Mouse (Mus musculus) thymus, adult 2 months (tissue): ENCODE results near the gene Padi1. TPM values are rescaled to one million over a fixed set of nuclear protein-coding genes. Genes with fewer than 3 reads are reported as not detected.
A peak's percentile ranks its signal among the peaks of the same experiment; 100 is the strongest.

Experiments
- DNase-seq: peaks from one replicate; pipeline ENCODE4 v3.0.0; 2021
- H3K27ac ChIP-seq: fragments of 200-500 bp; 2 replicates; pipeline ENCODE4 v1.5.1; 2012; ENCODE audit warnings: low read length, control low read depth; ENCODE audit not compliant: control insufficient read depth, insufficient read depth
- H3K27me3 ChIP-seq: fragments of 200-500 bp; 2 replicates; pipeline ENCODE4 v1.6.1; 2012; ENCODE audit warnings: mild to moderate bottlenecking, low read length, moderate library complexity, mixed read lengths; ENCODE audit not compliant: control insufficient read depth, insufficient read depth
- H3K36me3 ChIP-seq: fragments of 200-500 bp; 2 replicates; pipeline ENCODE4 v1.6.1; 2012; ENCODE audit warnings: mild to moderate bottlenecking, low read length, moderate library complexity; ENCODE audit not compliant: control insufficient read depth, insufficient read depth
- H3K4me1 ChIP-seq: fragments of 200-500 bp; replicated peaks from 2 replicates; pipeline ENCODE4 v1.6.1; 2012; ENCODE audit warnings: low read length; ENCODE audit not compliant: control insufficient read depth, insufficient read depth
- H3K4me3 ChIP-seq: fragments of 200-500 bp; 2 replicates; pipeline ENCODE4 v1.5.1; 2012; ENCODE audit warnings: mild to moderate bottlenecking, low read length, control low read depth, moderate library complexity; ENCODE audit not compliant: control insufficient read depth, insufficient read depth
- CTCF ChIP-seq: fragments of 200-500 bp; IDR thresholded peaks from 2 replicates; pipeline ENCODE4 v1.5.1; 2012; ENCODE audit warnings: mild to moderate bottlenecking, control low read depth, low read length, moderate library complexity, borderline replicate concordance; ENCODE audit not compliant: control insufficient read depth, poor library complexity, insufficient read depth; ENCODE audit errors: extremely low read depth
- POLR2A ChIP-seq: fragments of 200-500 bp; IDR thresholded peaks from 2 replicates; pipeline ENCODE4 v1.6.1; 2012; ENCODE audit warnings: mild to moderate bottlenecking, low read length, control low read depth, moderate library complexity; ENCODE audit not compliant: control insufficient read depth, poor library complexity, insufficient read depth; ENCODE audit errors: extremely low read depth
- WGBS: fragments of 180-500 bp; shearing (Covaris S2); methylation state at CpG from one replicate; pipeline ENCODE4 v1.1.7; 2018; 5-methylcytosine and 5-hydroxymethylcytosine counted together
- polyA plus RNA-seq: library from polyadenylated mRNA; depleted of rRNA; stranded (reverse); fragments of >200 nt; gene quantifications from 2 replicates; pipeline ENCODE4 v1.2.3, GENCODE M21; 2012

Gene Padi1
- polyA plus RNA-seq, 1 experiment = 0.85 TPM

GRCm38 (mm10) chr4:140789983-140790382 is 55.6 kb downstream of the Padi1 start:
- no peak for DNase-seq
- H3K27ac ChIP-seq = no peak overlapping the region
- H3K27me3 ChIP-seq = no peaks in the 10 kb centered on the region
- H3K36me3 ChIP-seq = no peaks in the 10 kb centered on the region
- WGBS = 91% methylated on average over 4 of the region's 4 CpGs
- TF ChIP-seq CTCF (no peak), POLR2A (no peak)
- peaks cover 19% of the 10 kb centered on the region for H3K4me1 ChIP-seq
- H3K4me3 ChIP-seq = no peak overlapping the region

GRCm38 (mm10) chr4:140788983-140789382 is 56.6 kb downstream of the Padi1 start:
- TF ChIP-seq POLR2A = no peak
- 0 out of 2 replicates have a peak, but pooled peaks have one; percentile 3 for TF ChIP-seq CTCF
- DNase-seq = peak; percentile 81

GRCm38 (mm10) chr4:140788264-140788663 is 57.3 kb downstream of the Padi1 start:
- H3K27ac ChIP-seq = peak overlapping the region; percentile 40
- no peak for DNase-seq
- peaks cover 29% of the 10 kb centered on the region for H3K4me1 ChIP-seq
- no peak overlapping the region for H3K4me3 ChIP-seq
- no peaks in the 10 kb centered on the region for H3K27me3 ChIP-seq
- TF ChIP-seq CTCF (no peak), POLR2A (no peak)
- 54% methylated on average over 6 of the region's 6 CpGs for WGBS
- H3K36me3 ChIP-seq = no peaks in the 10 kb centered on the region

More at GRCm38 (mm10) chr4:140788983-140789382, 56.6 kb downstream of the Padi1 start:
- no peaks in the 10 kb centered on the region for H3K27me3 ChIP-seq
- peaks cover 22% of the 10 kb centered on the region for H3K4me1 ChIP-seq
- H3K36me3 ChIP-seq = no peaks in the 10 kb centered on the region
- no peak overlapping the region for H3K4me3 ChIP-seq
- 69% methylated on average over 6 of the region's 6 CpGs for WGBS
- H3K27ac ChIP-seq = no peak overlapping the region

GRCm38 (mm10) chr4:140787414-140787813 is 58.2 kb downstream of the Padi1 start:
- no peak for TF ChIP-seq POLR2A
- no peak for TF ChIP-seq CTCF
- peak overlapping the region; percentile 47; the same call in 1 of the 2 replicates for H3K27ac ChIP-seq
- DNase-seq = no peak
- peaks cover 36% of the 10 kb centered on the region for H3K4me1 ChIP-seq
- 12% methylated on average over 4 of the region's 4 CpGs for WGBS
- H3K4me3 ChIP-seq = no peak overlapping the region
- no peaks in the 10 kb centered on the region for H3K36me3 ChIP-seq
- H3K27me3 ChIP-seq = no peaks in the 10 kb centered on the region

- Histone ChIP-seq H3K27ac (no peak overlapping the region), H3K36me3 (no peaks in the 10 kb centered on the region), H3K4me3 (no peak overlapping the region), H3K4me1 (peaks cover 48% of the 10 kb centered on the region), H3K27me3 (no peaks in the 10 kb centered on the region)
- no peak for DNase-seq
- WGBS = 95% methylated on average over 5 of the region's 5 CpGs
- no peak for TF ChIP-seq CTCF
- no peak for TF ChIP-seq POLR2A
Measured at GRCm38 (mm10) chr4:140785217-140785616, 60.4 kb downstream of the Padi1 start.

- Histone ChIP-seq H3K27me3 (no peaks in the 10 kb centered on the region), H3K4me1 (peaks cover 48% of the 10 kb centered on the region), H3K27ac (no peak overlapping the region), H3K4me3 (no peak overlapping the region), H3K36me3 (no peaks in the 10 kb centered on the region)
- TF ChIP-seq POLR2A (no peak), CTCF (no peak)
- no peak for DNase-seq
- 65% methylated on average over 9 of the region's 9 CpGs for WGBS
Measured at GRCm38 (mm10) chr4:140784292-140784945, 61.2 kb downstream of the Padi1 start.

- no peak overlapping the region for H3K4me3 ChIP-seq
- H3K4me1 ChIP-seq = peaks cover 43% of the 10 kb centered on the region
- no peaks in the 10 kb centered on the region for H3K36me3 ChIP-seq
- no peak for TF ChIP-seq POLR2A
- no peak for TF ChIP-seq CTCF
- H3K27ac ChIP-seq = peak overlapping the region; percentile 80
- no peaks in the 10 kb centered on the region for H3K27me3 ChIP-seq
- peak; percentile 37 for DNase-seq
- WGBS = 21% methylated on average over 9 of the region's 9 CpGs
Measured at GRCm38 (mm10) chr4:140782821-140783220, 62.8 kb downstream of the Padi1 start.

- TF ChIP-seq POLR2A (no peak), CTCF (no peak)
- Histone ChIP-seq H3K4me3 (no peak overlapping the region), H3K4me1 (peaks cover 48% of the 10 kb centered on the region), H3K27ac (no peak overlapping the region), H3K27me3 (no peaks in the 10 kb centered on the region), H3K36me3 (no peaks in the 10 kb centered on the region)
- 95% methylated on average over 14 of the region's 14 CpGs for WGBS
- DNase-seq = no peak
Measured at GRCm38 (mm10) chr4:140780507-140780906, 65.1 kb downstream of the Padi1 start.
